Mouse (Mus musculus) CH12.LX (cell line): Measurements from ENCODE around the gene Ubap2l. TPM values are rescaled to one million over a fixed set of nuclear protein-coding genes. Genes with fewer than 3 reads are reported as not detected.
A peak's percentile ranks its signal among the peaks of the same experiment; 100 is the strongest.

Source experiments
- DNase-seq: peaks from one replicate; pipeline ENCODE4 v3.0.0-alpha.2; 2013; ENCODE audit errors: extremely low read depth
- H3K27ac ChIP-seq: 2 replicates; pipeline ENCODE4 v1.5.1; 2012; ENCODE audit warnings: low read depth, mild to moderate bottlenecking, control low read depth, moderate library complexity; ENCODE audit not compliant: insufficient read depth
- H3K27me3 ChIP-seq: replicated peaks from 2 replicates; pipeline ENCODE3; 2012; ENCODE audit warnings: inconsistent platforms
- H3K36me3 ChIP-seq, 2 experiments: replicated peaks in 1 of 2; 2 replicates each; pipeline versions ENCODE3 to v1.6.1; 2012; ENCODE audit warnings: inconsistent platforms in 1 of 2, low read length in 1 of 2, mild to moderate bottlenecking in 1 of 2, mixed read lengths in 1 of 2, moderate library complexity in 1 of 2; ENCODE audit not compliant: control insufficient read depth in 1 of 2, insufficient read depth in 1 of 2
- H3K4me1 ChIP-seq, 2 experiments: 2 replicates each; pipeline ENCODE4 v1.6.1; 2012; ENCODE audit warnings: inconsistent platforms in 1 of 2, moderate library complexity in 1 of 2; ENCODE audit not compliant: insufficient read depth in 2 of 2, control insufficient read depth in 1 of 2
- H3K4me2 ChIP-seq: 2 replicates; pipeline ENCODE4 v1.6.1; 2012; ENCODE audit warnings: low read depth, mild to moderate bottlenecking, control low read depth; ENCODE audit not compliant: poor library complexity, insufficient read depth, severe bottlenecking
- H3K4me3 ChIP-seq, 3 experiments: fragments of 150-350 bp in 1 of 3; sonication (generic) in 1 of 3; replicated peaks in 1 of 3; 2 replicates each; pipeline versions ENCODE3 to v1.5.1; 2011 to 2012; ENCODE audit warnings: low read depth in 2 of 3, low read length in 2 of 3, mild to moderate bottlenecking in 2 of 3, moderate library complexity in 2 of 3, control low read depth in 1 of 3, improper control_type of control experiment in 1 of 3, inconsistent platforms in 1 of 3, mixed read lengths in 1 of 3; ENCODE audit not compliant: poor library complexity in 1 of 3
- H3K79me2 ChIP-seq: replicated peaks from 2 replicates; pipeline ENCODE4 v1.6.1; 2012; ENCODE audit warnings: mild to moderate bottlenecking, moderate library complexity; ENCODE audit not compliant: control insufficient read depth, poor library complexity, insufficient read depth, severe bottlenecking; ENCODE audit errors: extremely low read depth
- H3K9ac ChIP-seq: 2 replicates; pipeline ENCODE4 v1.6.1; 2012; ENCODE audit warnings: low read depth, mild to moderate bottlenecking, control low read depth, moderate library complexity; ENCODE audit not compliant: insufficient read depth
- H3K9me3 ChIP-seq: replicated peaks from 2 replicates; pipeline ENCODE3; 2012; ENCODE audit warnings: low read length, inconsistent platforms, mixed read lengths
- CHD2 ChIP-seq: IDR thresholded peaks from 2 replicates; pipeline ENCODE4 v1.6.1; 2011; ENCODE audit warnings: low read length, improper control_type of control experiment
- CTCF ChIP-seq, 2 experiments: IDR thresholded peaks in 1 of 2; conservative IDR thresholded peaks in 1 of 2; 2 replicates each; pipeline ENCODE4 v1.5.1; 2011 to 2012; ENCODE audit warnings: low read depth in 2 of 2, low read length in 2 of 2, improper control_type of control experiment in 1 of 2, inconsistent platforms in 1 of 2, mild to moderate bottlenecking in 1 of 2, moderate library complexity in 1 of 2
- E2F4 ChIP-seq: IDR thresholded peaks from 2 replicates; pipeline ENCODE4 v1.6.1; 2011; ENCODE audit warnings: low read depth, low read length, improper control_type of control experiment; ENCODE audit not compliant: insufficient replicate concordance
- ELF1 ChIP-seq: IDR thresholded peaks from 2 replicates; pipeline ENCODE4 v1.6.1; 2014; ENCODE audit warnings: low read depth, mild to moderate bottlenecking, inconsistent platforms, low read length, improper control_type of control experiment
- EP300 ChIP-seq: IDR thresholded peaks from 2 replicates; pipeline ENCODE4 v1.6.1; 2011; ENCODE audit warnings: low read length, improper control_type of control experiment
- ETS1 ChIP-seq: conservative IDR thresholded peaks from 2 replicates; pipeline ENCODE4 v1.6.1; 2012; ENCODE audit warnings: low read depth, mild to moderate bottlenecking, inconsistent platforms, low read length, improper control_type of control experiment, moderate library complexity
- GABPA ChIP-seq: IDR thresholded peaks from 2 replicates; pipeline ENCODE4 v1.6.1; 2012; ENCODE audit warnings: low read depth, low read length, improper control_type of control experiment, inconsistent platforms; ENCODE audit not compliant: insufficient replicate concordance
- HCFC1 ChIP-seq: IDR thresholded peaks from 2 replicates; pipeline ENCODE4 v1.6.1; 2012; ENCODE audit warnings: low read depth, mild to moderate bottlenecking, inconsistent platforms, low read length, improper control_type of control experiment
- IRF4 ChIP-seq: IDR thresholded peaks from 2 replicates; pipeline ENCODE4 v1.6.1; 2014; ENCODE audit warnings: low read depth, mild to moderate bottlenecking, inconsistent platforms, low read length, improper control_type of control experiment
- JUND ChIP-seq: conservative IDR thresholded peaks from 2 replicates; pipeline ENCODE4 v1.6.1; 2011; ENCODE audit warnings: low read depth, low read length, improper control_type of control experiment
- KAT2A ChIP-seq: IDR thresholded peaks from 2 replicates; pipeline ENCODE4 v1.6.1; 2012; ENCODE audit warnings: low read length, improper control_type of control experiment, inconsistent platforms; ENCODE audit not compliant: insufficient replicate concordance
- MAFK ChIP-seq: IDR thresholded peaks from 2 replicates; pipeline ENCODE4 v1.6.1; 2011; ENCODE audit warnings: low read length, improper control_type of control experiment; ENCODE audit not compliant: insufficient replicate concordance
- MAX ChIP-seq: IDR thresholded peaks from 2 replicates; pipeline ENCODE4 v1.6.1; 2011; ENCODE audit warnings: low read length, improper control_type of control experiment
- MEF2A ChIP-seq: IDR thresholded peaks from 2 replicates; pipeline ENCODE4 v1.6.1; 2014; ENCODE audit warnings: low read depth, mild to moderate bottlenecking, inconsistent platforms, low read length, improper control_type of control experiment, borderline replicate concordance
- MXI1 ChIP-seq: IDR thresholded peaks from 2 replicates; pipeline ENCODE4 v1.6.1; 2011; ENCODE audit warnings: mild to moderate bottlenecking, low read depth, low read length, improper control_type of control experiment
- NELFE ChIP-seq: IDR thresholded peaks from 2 replicates; pipeline ENCODE4 v1.6.1; 2011; ENCODE audit warnings: low read depth, low read length, improper control_type of control experiment
- NRF1 ChIP-seq: IDR thresholded peaks from 2 replicates; pipeline ENCODE4 v1.6.1; 2014; ENCODE audit warnings: low read depth, mild to moderate bottlenecking, inconsistent platforms, low read length, improper control_type of control experiment, moderate library complexity
- PAX5 ChIP-seq: IDR thresholded peaks from 2 replicates; pipeline ENCODE4 v1.6.1; 2012; ENCODE audit warnings: low read length, inconsistent platforms, mixed read lengths
- POLR2A ChIP-seq: IDR thresholded peaks from 2 replicates; pipeline ENCODE4 v1.6.1; 2011; ENCODE audit warnings: low read depth, mild to moderate bottlenecking, improper control_type of control experiment, low read length
- RAD21 ChIP-seq: IDR thresholded peaks from 2 replicates; pipeline ENCODE4 v1.6.1; 2011; ENCODE audit warnings: low read depth, mild to moderate bottlenecking, low read length, improper control_type of control experiment, moderate library complexity
- SIN3A ChIP-seq: IDR thresholded peaks from 2 replicates; pipeline ENCODE4 v1.6.1; 2012; ENCODE audit warnings: low read length, improper control_type of control experiment, inconsistent platforms
- SMC3 ChIP-seq: IDR thresholded peaks from 2 replicates; pipeline ENCODE4 v1.6.1; 2011; ENCODE audit warnings: low read depth, low read length, improper control_type of control experiment
- TBP ChIP-seq: conservative IDR thresholded peaks from 2 replicates; pipeline ENCODE4 v1.6.1; 2011; ENCODE audit warnings: low read depth, low read length, improper control_type of control experiment
- TCF12 ChIP-seq: IDR thresholded peaks from 2 replicates; pipeline ENCODE4 v1.6.1; 2014; ENCODE audit warnings: low read depth, mild to moderate bottlenecking, inconsistent platforms, low read length, improper control_type of control experiment
- UBTF ChIP-seq: IDR thresholded peaks from 2 replicates; pipeline ENCODE4 v1.6.1; 2012; ENCODE audit warnings: low read depth, mild to moderate bottlenecking, inconsistent platforms, low read length, improper control_type of control experiment, moderate library complexity
- USF1 ChIP-seq: IDR thresholded peaks from 2 replicates; pipeline ENCODE4 v1.6.1; 2014; ENCODE audit warnings: low read depth, mild to moderate bottlenecking, inconsistent platforms, low read length, improper control_type of control experiment
- USF2 ChIP-seq: conservative IDR thresholded peaks from 2 replicates; pipeline ENCODE4 v1.6.1; 2011; ENCODE audit warnings: low read depth, low read length, improper control_type of control experiment
- ZC3H11A ChIP-seq: IDR thresholded peaks from 2 replicates; pipeline ENCODE4 v1.6.1; 2012; ENCODE audit warnings: low read depth, mild to moderate bottlenecking, inconsistent platforms, low read length, improper control_type of control experiment
- ZKSCAN1 ChIP-seq: IDR thresholded peaks from 2 replicates; pipeline ENCODE4 v1.6.1; 2012; ENCODE audit warnings: low read depth, inconsistent platforms, low read length, improper control_type of control experiment, borderline replicate concordance
- ZMIZ1 ChIP-seq: IDR thresholded peaks from 2 replicates; pipeline ENCODE4 v1.6.1; 2012; ENCODE audit warnings: low read depth, mild to moderate bottlenecking, inconsistent platforms, low read length, improper control_type of control experiment
- ZNF384 ChIP-seq: IDR thresholded peaks from 2 replicates; pipeline ENCODE4 v1.6.1; 2012; ENCODE audit warnings: low read depth, low read length, improper control_type of control experiment, inconsistent platforms
- dilution Hi-C: fragments of 300-500 bp; cut with MboI; formaldehyde crosslinking; loops from 2 replicates; pipeline ENCODE4 v1.14.3; 2020; ENCODE audit warnings: low sequenced_read_pairs; ENCODE audit not compliant: extremely low pct_unique_long_range_greater_than_20kb, extremely low pct_ligation_motif_present
- in situ Hi-C: fragments of 300-500 bp; cut with MboI; formaldehyde crosslinking; loops from 3 replicates; pipeline ENCODE4 v1.14.3; 2019; ENCODE audit warnings: low sequenced_read_pairs, low pct_ligation_motif_present, low pct_unique_long_range_greater_than_20kb, mixed read lengths
- polyA plus RNA-seq: library from polyadenylated mRNA; unstranded; fragments of >175 nt; gene quantifications from 2 replicates; pipeline ENCODE4 v1.2.1, GENCODE M21; 2012; ENCODE audit warnings: low read depth; ENCODE audit not compliant: insufficient read length
- total RNA-seq, 2 experiments: library from RNA; depleted of rRNA; stranded (reverse); fragments of 300-350 nt in 1 of 2; fragments of >200 nt in 1 of 2; gene quantifications; 2 replicates each; pipeline ENCODE4 v1.2.3; 2012 to 2014

Ubap2l gene
- total and polyA plus RNA-seq, 3 experiments: 49.0 to 201 (median 72.6) TPM

- dilution Hi-C loops (no loop called here), in situ Hi-C loops (no loop called here)
- H3K9me3 ChIP-seq: no peaks in the 10 kb centered on the region
- no peak for DNase-seq
- H3K27me3 ChIP-seq: no peaks in the 10 kb centered on the region
- H3K36me3 ChIP-seq: peaks cover 0 to 23% of the 10 kb centered on the region in 2 experiments
- H3K9ac ChIP-seq: peak overlapping the region; percentile 87
- peak overlapping the region; percentile 89 to 97 (median 92) for H3K4me3 ChIP-seq
- H3K27ac ChIP-seq: peak overlapping the region; percentile 96
- TF ChIP-seq CHD2 (no peak), KAT2A (0 out of 2 replicates have a peak, but pooled peaks have one; percentile 4)
- TF ChIP-seq, all 38 proteins: peak for 1
- Histone ChIP-seq H3K4me1 (peaks cover 11 to 44% of the 10 kb centered on the region in 2 experiments), H3K4me2 (peak overlapping the region; percentile 9; the same call in 1 of the 2 replicates), H3K79me2 (peaks cover 51% of the 10 kb centered on the region)
Observed at GRCm38 (mm10) chr3:90080498-90080863, 28.1 kb upstream of the Ubap2l start.

- peaks cover 46% of the 10 kb centered on the region for H3K79me2 ChIP-seq
- H3K4me3 ChIP-seq: peak overlapping the region; percentile 89 to 97 (median 92)
- H3K9me3 ChIP-seq: no peaks in the 10 kb centered on the region
- no peaks in the 10 kb centered on the region for H3K27me3 ChIP-seq
- peaks cover 6 to 38% of the 10 kb centered on the region in 2 experiments for H3K4me1 ChIP-seq
- peak overlapping the region; percentile 87 for H3K9ac ChIP-seq
- peaks cover 0 to 18% of the 10 kb centered on the region in 2 experiments for H3K36me3 ChIP-seq
- dilution Hi-C loops (no loop called here), in situ Hi-C loops (loop anchor here (10.0 kb wide), 2 partner anchors 115 to 285 kb away; partner anchors contain the start of gene Atp8b2)
- peak overlapping the region; percentile 9; the same call in 1 of the 2 replicates for H3K4me2 ChIP-seq
- peak; percentile 92 for DNase-seq
- H3K27ac ChIP-seq: peak overlapping the region; percentile 96
- TF ChIP-seq SMC3 (no peak), ZNF384 (no peak), MAFK (0 out of 2 replicates have a peak, but pooled peaks have one; percentile 24), E2F4 (no peak), SIN3A (peak; percentile 64), ZC3H11A (no peak), KAT2A (0 out of 2 replicates have a peak, but pooled peaks have one; percentile 47), RAD21 (no peak), CTCF (conservative IDR thresholded peaks at IDR 0.05 in 1 of 2, IDR thresholded peaks at IDR 0.05 in 1 of 2; ENCODE audit: low read depth in 2 of 2, low read length in 2 of 2) (no peak), GABPA (no peak), ZMIZ1 (peak; percentile 73), JUND (no peak), HCFC1 (peak; percentile 57), CHD2 (peak; percentile 83), ZKSCAN1 (no peak), USF1 (no peak), MAX (peak; percentile 43; the same call in 1 of the 2 replicates), EP300 (no peak; the same call in 1 of the 2 replicates), NRF1 (no peak; the same call in 1 of the 2 replicates), ELF1 (peak; percentile 84), IRF4 (peak; percentile 76), MEF2A (no peak), POLR2A (peak; percentile 73), TBP (peak; percentile 73), UBTF (no peak), MXI1 (peak; percentile 80), USF2 (no peak), ETS1 (peak; percentile 47), TCF12 (peak; percentile 73), NELFE (peak; percentile 68), PAX5 (no peak)
Observed at GRCm38 (mm10) chr3:90079763-90080497, 27.5 kb upstream of the Ubap2l start.
